Mouse (Mus musculus) hindbrain, embryonic 14.5 days (tissue): ENCODE measurements around the gene Ppox. TPM values are rescaled to one million over a fixed set of nuclear protein-coding genes. Genes with fewer than 3 reads are reported as not detected.

Experiments used
- ATAC-seq: fragments of 200-750 bp; cut with Nextera tagmentation; 2 replicates; pipeline ENCODE4 v1.8.0; 2017; ENCODE audit warnings: moderate number of reproducible peaks, mild to moderate bottlenecking, moderate TSS enrichment, moderate library complexity; ENCODE audit not compliant: low FRiP score
- DNase-seq: peaks from one replicate; pipeline ENCODE4 v3.0.0-alpha.2; 2015; ENCODE audit warnings: low spot score
- H3K27ac ChIP-seq: fragments of 300-500 bp; sonication (generic); 2 replicates; pipeline ENCODE4 v1.5.1; 2014; ENCODE audit warnings: mild to moderate bottlenecking, moderate library complexity
- H3K27me3 ChIP-seq: fragments of 300-500 bp; sonication (generic); 2 replicates; pipeline ENCODE4 v1.6.1; 2014; ENCODE audit warnings: mild to moderate bottlenecking, low read length, mixed read lengths; ENCODE audit not compliant: control insufficient read depth, insufficient read depth
- H3K36me3 ChIP-seq: fragments of 300-500 bp; sonication (generic); replicated peaks from 2 replicates; pipeline ENCODE4 v1.6.1; 2014; ENCODE audit not compliant: control insufficient read depth, insufficient read depth
- H3K4me1 ChIP-seq: fragments of 300-500 bp; sonication (generic); replicated peaks from 2 replicates; pipeline ENCODE4 v1.6.1; 2014; ENCODE audit warnings: antibody characterized with exemption, low read length, mixed read lengths; ENCODE audit not compliant: control insufficient read depth, insufficient read depth
- H3K4me2 ChIP-seq: fragments of 300-500 bp; sonication (generic); replicated peaks from 2 replicates; pipeline ENCODE4 v1.6.1; 2014; ENCODE audit warnings: mild to moderate bottlenecking, moderate library complexity
- H3K4me3 ChIP-seq: fragments of 300-500 bp; sonication (generic); replicated peaks from 2 replicates; pipeline ENCODE4 v1.5.1; 2014; ENCODE audit warnings: mild to moderate bottlenecking, low read length
- H3K9ac ChIP-seq: fragments of 300-500 bp; sonication (generic); 2 replicates; pipeline ENCODE4 v1.6.1; 2014
- H3K9me3 ChIP-seq: fragments of 300-500 bp; sonication (generic); 2 replicates; pipeline ENCODE4 v1.6.1; 2016; ENCODE audit warnings: low read length; ENCODE audit not compliant: control insufficient read depth
- WGBS: fragments of 180-500 bp; shearing (Covaris S2); extraction: QIAGEN DNeasy Blood & Tissue Kit; methylation state at CpG from one replicate; pipeline ENCODE4 v1.1.7; 2014; 5-methylcytosine and 5-hydroxymethylcytosine counted together
- polyA plus RNA-seq: library from polyadenylated mRNA; unstranded; fragments of >200 nt; fragmentation: Nextera tagmentation; extraction: Ambion mirVana; gene quantifications from 2 replicates; pipeline ENCODE4 v1.2.1, GENCODE M21; 2014

Gene Ppox
- polyA plus RNA-seq, 1 experiment from 2014 or later: 44.6 TPM

GRCm38 (mm10) chr1:171240911-171241310 lies 40.1 kb downstream of the Ppox start:
- H3K36me3 ChIP-seq: peaks cover 95% of the 10 kb centered on the region

GRCm38 (mm10) chr1:171239992-171240744 lies 40.8 kb downstream of the Ppox start:
- no peak for DNase-seq
- Histone ChIP-seq H3K27me3 (no peaks in the 10 kb centered on the region), H3K36me3 (peaks cover 96% of the 10 kb centered on the region), H3K9ac (no peak overlapping the region), H3K4me2 (no peak overlapping the region), H3K4me1 (no peaks in the 10 kb centered on the region), H3K9me3 (no peaks in the 10 kb centered on the region), H3K27ac (no peak overlapping the region), H3K4me3 (no peak overlapping the region)
- ATAC-seq: no peak
- 81% methylated on average over 15 of the region's 15 CpGs for WGBS

More at GRCm38 (mm10) chr1:171240911-171241310, 40.1 kb downstream of the Ppox start:
- Histone ChIP-seq H3K4me3 (no peak overlapping the region), H3K27me3 (no peaks in the 10 kb centered on the region), H3K4me2 (no peak overlapping the region), H3K9ac (no peak overlapping the region), H3K9me3 (no peaks in the 10 kb centered on the region), H3K4me1 (peaks cover 4% of the 10 kb centered on the region), H3K27ac (no peak overlapping the region)
- DNase-seq (no peak), ATAC-seq (no peak)
- WGBS: 94% methylated on average over 10 of the region's 10 CpGs

- H3K4me2 ChIP-seq: no peak overlapping the region
- no peaks in the 10 kb centered on the region for H3K9me3 ChIP-seq
- H3K4me1 ChIP-seq: no peaks in the 10 kb centered on the region
- no peak overlapping the region for H3K27ac ChIP-seq
- ATAC-seq: no peak
- H3K27me3 ChIP-seq: no peaks in the 10 kb centered on the region
- 70% methylated on average over 14 of the region's 14 CpGs for whole genome bisulfite sequencing
- H3K9ac ChIP-seq: no peak overlapping the region
- no peak overlapping the region for H3K4me3 ChIP-seq
- DNase-seq: peak; percentile 55
- H3K36me3 ChIP-seq: peaks cover 99% of the 10 kb centered on the region
These were observed 42.5 kb downstream of the Ppox start for GRCm38 (mm10) chr1:171238463-171238862.

GRCm38 (mm10) chr1:171237438-171237837 lies 43.5 kb downstream of the Ppox start:
- H3K4me3 ChIP-seq: no peak overlapping the region
- no peak for ATAC-seq
- no peak for DNase-seq
- H3K27ac ChIP-seq: no peak overlapping the region
- no peak overlapping the region for H3K4me2 ChIP-seq
- H3K9me3 ChIP-seq: no peaks in the 10 kb centered on the region
- H3K4me1 ChIP-seq: no peaks in the 10 kb centered on the region
- H3K27me3 ChIP-seq: no peaks in the 10 kb centered on the region
- H3K36me3 ChIP-seq: peaks cover 89% of the 10 kb centered on the region
- WGBS: 83% methylated on average over 6 of the region's 6 CpGs
- H3K9ac ChIP-seq: no peak overlapping the region

GRCm38 (mm10) chr1:171235791-171236190 lies 45.2 kb downstream of the Ppox start:
- H3K27ac ChIP-seq: no peak overlapping the region
- no peak for DNase-seq
- no peaks in the 10 kb centered on the region for H3K4me1 ChIP-seq
- no peak overlapping the region for H3K4me3 ChIP-seq
- H3K9me3 ChIP-seq: no peaks in the 10 kb centered on the region
- H3K4me2 ChIP-seq: no peak overlapping the region
- 91% methylated on average over 3 of the region's 4 CpGs for WGBS
- peaks cover 73% of the 10 kb centered on the region for H3K36me3 ChIP-seq
- H3K9ac ChIP-seq: no peak overlapping the region
- no peaks in the 10 kb centered on the region for H3K27me3 ChIP-seq
- no peak for ATAC-seq

- no peak for ATAC-seq
- H3K4me2 ChIP-seq: no peak overlapping the region
- H3K9ac ChIP-seq: no peak overlapping the region
- DNase-seq: no peak
- H3K4me3 ChIP-seq: no peak overlapping the region
- H3K27ac ChIP-seq: no peak overlapping the region
- no peaks in the 10 kb centered on the region for H3K27me3 ChIP-seq
- peaks cover 60% of the 10 kb centered on the region for H3K36me3 ChIP-seq
- no peaks in the 10 kb centered on the region for H3K9me3 ChIP-seq
- WGBS: 93% methylated on average over 4 of the region's 4 CpGs
- no peaks in the 10 kb centered on the region for H3K4me1 ChIP-seq
These were observed 46.4 kb downstream of the Ppox start for GRCm38 (mm10) chr1:171234538-171234937.

GRCm38 (mm10) chr1:171234126-171234525 lies 46.9 kb downstream of the Ppox start, which contains the start of gene Fcer1g:
Fcer1g (minus strand) TSS chr1:171234365.
- 93% methylated on average over 14 of the region's 14 CpGs for WGBS
- no peak within 1 kb of the TSS for H3K4me2 ChIP-seq
- H3K9ac ChIP-seq: no peak within 1 kb of the TSS
- H3K27ac ChIP-seq: no peak within 1 kb of the TSS
- H3K27me3 ChIP-seq: no peaks in the 10 kb centered on the region
- H3K4me1 ChIP-seq: no peaks in the 10 kb centered on the region
- no peak within 1 kb of the TSS for H3K4me3 ChIP-seq
- H3K9me3 ChIP-seq: no peaks in the 10 kb centered on the region
- H3K36me3 ChIP-seq: peaks cover 56% of the 10 kb centered on the region
- ATAC-seq (no peak), DNase-seq (no peak)

- WGBS: 91% methylated on average over 12 of the region's 12 CpGs
- H3K27ac ChIP-seq: no peak overlapping the region
- ATAC-seq: no peak
- H3K36me3 ChIP-seq: peaks cover 46% of the 10 kb centered on the region
- no peak for DNase-seq
- H3K27me3 ChIP-seq: no peaks in the 10 kb centered on the region
- H3K4me3 ChIP-seq: no peak overlapping the region
- H3K4me2 ChIP-seq: no peak overlapping the region
- no peaks in the 10 kb centered on the region for H3K9me3 ChIP-seq
- no peaks in the 10 kb centered on the region for H3K4me1 ChIP-seq
- no peak overlapping the region for H3K9ac ChIP-seq
These were observed 47.9 kb downstream of the Ppox start for GRCm38 (mm10) chr1:171232800-171233730.

- WGBS: 88% methylated on average over 5 of the region's 5 CpGs
- Histone ChIP-seq H3K27ac (no peak overlapping the region), H3K36me3 (peaks cover 38% of the 10 kb centered on the region), H3K4me2 (no peak overlapping the region), H3K9ac (no peak overlapping the region), H3K27me3 (no peaks in the 10 kb centered on the region), H3K4me3 (no peak overlapping the region), H3K4me1 (no peaks in the 10 kb centered on the region), H3K9me3 (no peaks in the 10 kb centered on the region)
- ATAC-seq: no peak
- DNase-seq: no peak
These were observed 48.6 kb downstream of the Ppox start for GRCm38 (mm10) chr1:171232348-171232747.
